Mouse (Mus musculus): ENCODE data around the gene Per1. TPM values are rescaled to one million over a fixed set of nuclear protein-coding genes. Genes with fewer than 3 reads are reported as not detected.

The Per1 gene
- polyA plus RNA-seq (2015; fragmentation: Nextera tagmentation; extraction: Ambion mirVana), result 17.0 and 26.6 TPM in 2 replicates

DNA sequence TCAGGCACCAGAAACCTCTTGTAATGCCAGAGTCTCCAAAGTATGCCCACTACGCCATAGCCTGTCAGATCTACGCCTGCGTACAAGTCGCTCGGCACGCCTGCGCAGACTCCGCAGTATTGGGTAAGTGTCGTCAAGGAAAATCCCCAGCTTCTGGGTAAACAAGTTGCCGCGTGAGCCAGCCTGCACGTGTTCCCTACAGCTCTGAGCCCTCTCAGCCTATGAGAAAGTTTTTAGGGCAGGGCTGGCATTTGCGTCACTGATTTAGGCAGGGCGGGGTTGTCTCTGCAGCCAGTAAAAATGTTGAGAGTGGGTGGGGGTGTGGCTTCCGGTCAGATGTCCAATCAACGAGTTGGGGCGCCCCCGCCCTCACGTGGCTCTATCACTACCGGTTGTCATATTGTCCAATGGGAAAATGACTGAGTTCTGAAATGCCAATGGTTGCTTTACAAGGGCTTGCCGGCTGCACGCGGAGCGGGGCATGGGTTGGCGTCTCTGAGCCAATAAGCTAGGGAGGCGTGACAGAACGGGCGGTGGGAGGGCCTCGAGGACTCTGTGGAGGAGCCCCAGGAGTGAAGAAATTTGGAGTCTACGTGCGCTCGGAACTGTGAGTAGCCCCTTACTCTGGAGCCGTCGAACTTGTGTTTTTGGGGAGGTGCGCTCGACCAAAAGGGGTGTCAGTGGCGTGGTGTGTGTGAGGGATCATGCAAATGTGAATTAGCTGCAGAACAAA lies at the start of gene Per1:
Gene Per1, plus strand, starts transcription at position 521 of the 733 bp plus-strand sequence.

DNA sequence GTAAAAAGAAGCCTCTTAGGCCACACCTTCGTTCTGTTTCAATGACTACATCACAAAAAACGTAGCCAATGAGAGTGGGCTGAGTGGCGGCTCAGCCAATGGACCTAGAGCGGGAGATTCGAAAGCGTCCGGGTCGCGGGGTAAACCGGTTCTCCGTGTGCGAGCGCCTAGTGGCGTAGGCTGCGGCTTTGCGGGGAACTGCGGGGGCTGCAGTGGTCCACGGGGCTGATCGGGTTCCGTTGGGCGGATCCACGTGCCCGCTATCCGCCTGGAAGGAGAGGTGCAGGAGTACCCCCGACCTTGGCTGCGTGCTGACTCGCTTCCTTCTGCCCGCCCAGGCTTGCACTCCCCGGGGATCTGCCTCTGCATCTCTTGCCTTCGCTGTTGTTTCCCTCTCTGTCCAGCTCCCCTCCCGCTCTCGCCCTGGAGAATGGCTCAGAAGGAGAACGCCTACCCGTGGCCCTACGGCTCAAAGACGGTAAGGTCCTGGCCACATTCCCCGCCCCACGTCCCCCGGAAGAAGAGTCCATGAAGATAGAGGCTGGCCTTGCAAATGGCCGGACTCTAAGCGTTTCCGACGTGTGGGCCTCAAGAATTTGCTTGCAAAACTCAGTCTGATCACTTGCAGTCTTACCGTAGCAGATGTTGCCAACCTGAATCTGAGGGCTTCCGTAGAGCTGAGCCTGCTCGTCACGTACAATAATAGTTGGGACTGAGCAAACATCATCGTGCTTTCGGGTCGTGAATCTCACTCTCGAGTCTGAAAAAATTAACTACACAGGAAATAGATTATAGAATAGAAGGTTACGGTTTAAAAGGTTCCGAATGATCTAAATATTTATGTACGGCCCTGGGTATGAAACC lies 49.3 kb upstream of the Per1 start, which contains the start of gene Aurkb:
Gene Aurkb, plus strand, starts transcription at position 117 of the 864 bp plus-strand sequence.

DNA sequence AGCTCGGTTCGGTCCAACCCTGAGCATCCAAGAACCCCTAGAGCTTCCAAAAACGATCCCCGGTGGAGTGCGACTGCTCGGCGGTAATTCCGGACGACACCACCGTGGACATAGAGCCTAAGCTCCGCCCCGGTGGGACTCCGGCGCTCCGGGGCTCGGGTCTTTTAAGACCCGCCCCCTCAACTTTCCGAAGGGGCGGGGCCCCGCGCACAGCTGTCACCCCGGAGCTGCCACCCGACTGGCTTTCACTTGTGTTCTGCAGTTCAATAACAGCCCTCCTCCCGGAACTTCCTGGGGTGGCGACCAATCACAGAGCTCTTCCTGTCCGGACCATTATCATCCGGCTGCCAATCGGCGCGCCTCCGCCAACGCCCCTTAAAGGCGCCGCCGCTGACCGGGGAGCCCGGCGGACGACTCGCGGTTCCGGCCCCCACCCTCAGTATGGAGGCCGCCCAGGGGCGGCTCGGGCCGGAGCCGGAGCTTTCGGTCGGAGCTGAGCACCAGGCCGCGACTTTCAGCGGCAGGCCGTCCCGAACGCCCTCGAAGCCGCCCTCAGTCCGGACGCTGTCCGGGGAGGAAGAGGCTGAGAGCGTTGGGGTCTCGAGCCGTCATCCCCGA lies 35.6 kb upstream of the Per1 start, which contains the start of gene Borcs6:
Gene Borcs6, plus strand, starts transcription at position 361 of the 618 bp plus-strand sequence.

DNA sequence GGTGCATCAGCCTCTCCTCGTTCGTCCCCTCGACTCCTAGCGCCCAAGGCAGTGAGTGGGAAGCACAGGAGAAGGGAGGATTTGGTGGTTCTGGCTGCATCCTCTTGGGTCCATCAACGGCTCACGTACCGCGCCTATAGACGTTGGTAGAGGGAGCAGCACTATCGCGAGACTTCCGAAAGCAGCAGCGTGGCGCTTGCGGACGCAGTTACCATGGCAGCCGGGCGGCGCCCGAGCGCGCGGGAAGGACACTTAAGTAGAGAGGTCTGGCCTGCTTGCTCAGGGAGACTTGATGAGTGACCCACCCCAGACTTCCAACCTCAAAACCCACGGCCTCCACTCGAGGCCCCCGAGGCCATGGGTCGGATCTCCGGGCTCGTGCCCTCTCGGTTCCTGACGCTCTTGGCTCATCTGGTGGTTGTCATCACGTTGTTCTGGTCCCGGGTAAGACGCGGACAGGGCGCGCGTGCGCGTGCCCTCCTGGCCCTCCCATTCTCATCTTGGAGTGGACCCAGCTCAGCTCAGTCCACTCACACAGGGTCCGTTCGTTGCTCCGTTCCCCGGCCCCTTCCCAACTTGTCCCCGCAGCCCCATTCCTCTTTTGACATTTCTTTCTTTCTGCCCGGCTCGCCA lies 24.3 kb upstream of the Per1 start, which contains the start of gene Tmem107:
Gene Tmem107, plus strand, starts transcription at position 217 of the 633 bp plus-strand sequence.

DNA sequence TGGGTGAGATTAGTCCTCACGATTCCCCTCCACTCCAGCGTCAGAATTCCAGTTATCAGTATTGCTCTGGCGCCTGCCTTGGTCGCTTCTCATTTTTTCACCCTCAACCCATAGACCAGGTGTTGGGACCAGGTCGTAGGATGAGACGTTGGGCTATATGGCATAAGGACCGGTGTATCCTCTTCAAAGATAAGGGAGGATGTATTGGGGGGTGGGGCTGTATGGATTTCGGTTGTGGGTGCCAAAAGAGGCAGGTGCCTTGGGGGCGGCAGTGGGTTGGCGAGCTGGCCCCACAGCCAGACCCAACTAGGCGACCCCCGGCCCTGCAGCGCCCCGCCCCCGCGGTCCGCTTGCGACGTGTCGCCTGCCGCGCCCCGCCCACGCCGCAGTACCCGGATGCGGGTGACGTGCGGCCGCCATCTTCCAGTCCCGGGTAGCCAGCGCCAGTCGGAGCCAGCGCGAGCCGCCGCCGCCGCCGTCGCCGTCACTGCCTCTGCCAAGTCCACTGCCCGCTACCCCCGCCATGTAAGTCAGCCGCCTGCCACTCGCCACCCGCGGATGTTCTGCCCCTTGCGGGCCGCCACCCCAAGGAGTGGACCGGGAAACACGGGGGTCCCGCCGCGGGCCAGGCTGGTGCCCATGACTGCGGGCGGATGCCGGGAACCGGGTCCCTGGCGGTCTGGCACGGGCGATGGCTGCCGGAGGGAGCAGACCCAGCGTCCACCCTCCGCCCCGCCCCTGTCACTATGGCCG lies 6.7 kb upstream of the Per1 start, which contains the start of gene Vamp2:
Gene Vamp2, plus strand, starts transcription at position 388 of the 753 bp plus-strand sequence.

DNA sequence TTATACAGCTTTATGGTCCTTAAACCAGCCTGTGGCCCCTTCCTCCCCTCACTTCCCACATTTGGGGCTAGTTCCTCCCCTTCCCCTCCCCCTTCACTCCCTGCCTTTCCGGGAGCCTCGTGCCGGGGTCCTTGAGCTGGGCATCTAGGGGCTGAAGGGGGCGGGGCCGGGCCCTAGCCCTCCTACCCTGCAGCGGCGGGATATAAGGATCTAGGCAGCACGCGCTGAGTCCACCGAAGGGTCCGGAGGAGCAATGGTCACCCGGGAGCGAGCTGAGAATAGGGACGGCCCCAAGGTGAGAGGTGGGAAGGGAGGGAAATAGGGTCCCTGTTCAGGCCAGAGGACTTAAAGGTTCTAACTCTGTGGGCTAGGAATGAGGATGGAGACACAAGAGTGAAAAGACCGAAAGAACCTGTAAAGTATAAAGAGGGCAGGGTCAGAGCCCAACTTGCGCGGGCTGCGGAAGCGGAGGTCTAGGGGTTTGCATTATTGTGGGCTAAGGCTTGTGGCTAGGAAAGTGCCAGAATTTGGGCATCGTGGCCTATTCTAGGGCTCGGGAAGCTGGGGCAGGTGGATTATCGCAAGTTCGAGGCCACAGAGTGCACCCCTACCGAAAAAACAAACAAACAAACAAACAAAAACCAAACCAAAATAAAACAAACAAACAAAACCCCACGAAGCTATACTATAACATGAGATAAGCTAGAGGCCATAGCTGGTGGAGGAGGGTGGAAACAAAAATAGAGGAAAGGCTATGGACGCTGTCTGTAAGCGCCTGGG lies 25.4 kb downstream of the Per1 start, which contains the start of gene Hes7:
Gene Hes7, plus strand, starts transcription at position 184 of the 780 bp plus-strand sequence.

DNA sequence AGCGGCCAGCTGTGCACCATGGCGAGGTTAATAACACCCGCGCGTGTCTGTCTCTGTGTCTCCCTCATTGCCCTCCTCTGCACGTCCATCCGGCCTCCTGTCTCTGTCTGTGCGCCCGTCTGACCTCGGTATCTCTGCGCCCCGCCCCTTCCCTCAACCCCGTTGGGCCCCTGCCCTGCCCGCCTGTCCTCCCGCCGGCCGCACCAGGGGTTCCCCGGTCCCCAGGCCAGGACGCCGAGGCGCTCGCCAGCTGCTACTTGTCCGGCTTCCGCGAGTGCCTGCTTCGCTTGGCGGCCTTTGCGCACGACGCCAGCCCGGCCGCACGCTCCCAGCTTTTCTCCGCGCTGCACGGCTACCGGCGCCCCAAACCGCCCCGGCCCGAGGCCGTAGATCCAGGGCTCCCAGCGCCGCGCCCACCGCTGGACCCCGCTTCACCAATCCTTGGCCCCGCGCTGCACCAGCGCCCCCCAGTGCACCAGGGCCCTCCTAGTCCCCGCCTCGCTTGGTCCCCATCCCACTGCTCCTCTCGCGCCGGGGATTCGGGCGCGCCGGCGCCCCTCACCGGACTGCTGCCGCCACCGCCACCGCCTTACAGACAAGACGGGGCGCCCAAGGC lies 27.4 kb downstream of the Per1 start, which contains the start of gene 9130213A22Rik:
Gene 9130213A22Rik, minus strand, starts transcription at position 254 of the 616 bp plus-strand sequence.

DNA sequence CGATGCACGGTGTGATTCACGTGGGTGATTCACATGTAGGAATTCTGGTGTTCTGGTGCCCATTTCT lies 30.7 kb downstream of the Per1 start, which contains the start of gene Aloxe3:
Gene Aloxe3, plus strand, starts transcription at position 45 of the 67 bp plus-strand sequence.

DNA sequence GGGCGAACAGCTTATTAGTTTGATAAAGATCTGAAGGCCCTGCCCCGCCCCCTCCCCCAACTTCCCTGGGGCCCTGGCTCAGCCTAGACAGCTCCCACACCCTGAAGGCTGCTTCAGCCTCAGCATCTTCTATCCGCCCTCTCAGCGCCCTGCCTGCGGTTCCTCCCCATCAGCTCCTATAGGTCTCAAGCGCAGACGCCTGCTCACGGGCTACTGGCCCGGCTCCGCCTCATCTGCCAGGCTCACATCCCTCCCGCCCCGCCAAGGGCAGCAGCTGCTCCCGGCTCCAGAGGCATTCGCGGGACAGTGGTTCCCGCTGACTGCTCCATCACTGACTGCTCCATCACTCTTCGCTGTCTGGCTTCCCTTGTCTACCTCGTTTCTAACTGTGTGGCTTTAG lies 61.8 kb downstream of the Per1 start, which contains the start of gene Alox12b:
Gene Alox12b, plus strand, starts transcription at position 190 of the 400 bp plus-strand sequence.

Other genes with a start within 250 kb of the Per1 start
- 68.6 and 71.4 TPM in 2 replicates for gene Ndel1, start 223.4 kb upstream of the Per1 start, polyA plus RNA-seq (2015; fragmentation: Nextera tagmentation; extraction: Ambion mirVana)
- gene Rnf222, start 206.7 kb upstream of the Per1 start, polyA plus RNA-seq (2015; fragmentation: Nextera tagmentation; extraction: Ambion mirVana), result 0.22 TPM in 1 of 2 replicates, not detected in the other
- gene Rpl26, start 193.6 kb upstream of the Per1 start, polyA plus RNA-seq (2015; fragmentation: Nextera tagmentation; extraction: Ambion mirVana), result 1,250 and 2,091 TPM in 2 replicates
- gene Odf4, start 168.1 kb upstream of the Per1 start, polyA plus RNA-seq (2015; fragmentation: Nextera tagmentation; extraction: Ambion mirVana), result 0.13 and 0.15 TPM in 2 replicates
- 7.0 and 8.7 TPM in 2 replicates for gene Arhgef15, start 137.7 kb upstream of the Per1 start, polyA plus RNA-seq (2015; fragmentation: Nextera tagmentation; extraction: Ambion mirVana)
- gene Slc25a35, start 127.1 kb upstream of the Per1 start, polyA plus RNA-seq (2015; fragmentation: Nextera tagmentation; extraction: Ambion mirVana), result 2.5 and 5.0 TPM in 2 replicates
- 24.9 and 32.6 TPM in 2 replicates for gene Rangrf, start 120.0 kb upstream of the Per1 start, polyA plus RNA-seq (2015; fragmentation: Nextera tagmentation; extraction: Ambion mirVana)
- gene Pfas, start 86.8 kb upstream of the Per1 start, polyA plus RNA-seq (2015; fragmentation: Nextera tagmentation; extraction: Ambion mirVana), result 8.3 and 12.5 TPM in 2 replicates
- 18.7 and 25.1 TPM in 2 replicates for gene Ctc1, start 79.3 kb upstream of the Per1 start, polyA plus RNA-seq (2015; fragmentation: Nextera tagmentation; extraction: Ambion mirVana)
- 23.5 and 29.1 TPM in 2 replicates for gene Aurkb, start 49.6 kb upstream of the Per1 start, polyA plus RNA-seq (2015; fragmentation: Nextera tagmentation; extraction: Ambion mirVana)
- gene Borcs6, start 35.5 kb upstream of the Per1 start, polyA plus RNA-seq (2015; fragmentation: Nextera tagmentation; extraction: Ambion mirVana), result 21.4 and 27.3 TPM in 2 replicates
- 58.1 and 62.5 TPM in 2 replicates for gene Tmem107, start 24.4 kb upstream of the Per1 start, polyA plus RNA-seq (2015; fragmentation: Nextera tagmentation; extraction: Ambion mirVana)
- gene Vamp2, start 6.7 kb upstream of the Per1 start, polyA plus RNA-seq (2015; fragmentation: Nextera tagmentation; extraction: Ambion mirVana), result 124 and 125 TPM in 2 replicates
- 0.35 and 0.50 TPM in 2 replicates for gene Hes7, start 25.2 kb downstream of the Per1 start, polyA plus RNA-seq (2015; fragmentation: Nextera tagmentation; extraction: Ambion mirVana)
- 0.25 and 1.0 TPM in 2 replicates for gene 9130213A22Rik, start 27.4 kb downstream of the Per1 start, polyA plus RNA-seq (2015; fragmentation: Nextera tagmentation; extraction: Ambion mirVana)
- gene Aloxe3, start 30.7 kb downstream of the Per1 start, polyA plus RNA-seq (2015; fragmentation: Nextera tagmentation; extraction: Ambion mirVana), result 1.1 and 2.0 TPM in 2 replicates
- 0.77 TPM in 1 of 2 replicates, not detected in the other for gene Alox12b, start 61.8 kb downstream of the Per1 start, polyA plus RNA-seq (2015; fragmentation: Nextera tagmentation; extraction: Ambion mirVana)
- 0.08 TPM in 1 of 2 replicates, not detected in the other for gene Alox8, start 102.6 kb downstream of the Per1 start, polyA plus RNA-seq (2015; fragmentation: Nextera tagmentation; extraction: Ambion mirVana)
- gene Gucy2e, start 141.8 kb downstream of the Per1 start, polyA plus RNA-seq (2015; fragmentation: Nextera tagmentation; extraction: Ambion mirVana), result 0.20 and 0.26 TPM in 2 replicates
- 6.9 and 7.3 TPM in 2 replicates for gene Cntrob, start 228.6 kb downstream of the Per1 start, polyA plus RNA-seq (2015; fragmentation: Nextera tagmentation; extraction: Ambion mirVana)
- 156 and 165 TPM in 2 replicates for gene Trappc1, start 228.8 kb downstream of the Per1 start, polyA plus RNA-seq (2015; fragmentation: Nextera tagmentation; extraction: Ambion mirVana)
- 2.1 and 3.4 TPM in 2 replicates for gene Kcnab3, start 231.0 kb downstream of the Per1 start, polyA plus RNA-seq (2015; fragmentation: Nextera tagmentation; extraction: Ambion mirVana)
- gene Rnf227, start 245.2 kb downstream of the Per1 start, polyA plus RNA-seq (2015; fragmentation: Nextera tagmentation; extraction: Ambion mirVana), result 11.8 and 19.2 TPM in 2 replicates

Measured in adrenal gland, postnatal 0 days (tissue).